Comparison of ENCODE assay signal across 14 mouse cellular contexts in the genomic region with DNA sequence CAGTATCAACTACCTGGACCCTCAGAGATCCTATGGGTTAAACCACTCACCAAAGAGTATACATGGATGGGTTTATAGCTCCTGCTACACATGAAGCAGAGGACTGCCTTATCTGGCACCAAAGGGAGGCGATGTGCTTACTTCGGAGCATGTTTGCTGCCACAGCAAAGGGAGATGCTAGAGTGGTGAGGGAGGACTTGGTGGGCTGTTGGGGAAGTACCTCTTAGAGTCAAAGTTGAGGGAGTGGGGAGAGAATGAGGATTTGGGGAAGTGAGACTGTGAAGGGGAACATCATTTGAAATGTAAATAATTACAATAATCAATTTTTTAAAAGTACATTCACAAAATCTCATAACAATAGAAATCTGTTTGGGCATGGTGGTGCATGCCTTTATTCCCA.
"Had no signal": no experiment of that assay in that cellular context is flagged by ENCODE, and none has a peak within 500 bp of the region (broad histone marks: within the 10 kb centered on the region; RNA-seq: fewer than 3 reads in every experiment).

No protein-coding gene starts in this region.

- H3K27me3 ChIP-seq: kidney, embryonic 15.5 days; liver, embryonic 13.5 days; midbrain, embryonic 12.5 days; midbrain, embryonic 15.5 days; neural tube, embryonic 12.5 days; neural tube, embryonic 15.5 days had no signal

- H3K36me3 ChIP-seq: kidney, embryonic 15.5 days; liver, embryonic 13.5 days; midbrain, embryonic 12.5 days; midbrain, embryonic 15.5 days; neural tube, embryonic 12.5 days; neural tube, embryonic 15.5 days had no signal

- DNase-seq: kidney, adult 11 months; kidney, adult 8-10 months; kidney, postnatal 10 days; kidney, postnatal 36 days; layer of hippocampus, postnatal 36 days; liver, embryonic 13.5 days; lung, adult 2 months; thymus, adult 18-20 months; thymus, postnatal 4 days had no signal

- ATAC-seq: midbrain, embryonic 15.5 days had no signal
